Mouse (Mus musculus) bone marrow macrophage, adult 2 months (primary cell): ENCODE data around the gene H2-Oa. TPM values are rescaled to one million over a fixed set of nuclear protein-coding genes. Genes with fewer than 3 reads are reported as not detected.
"Not testable (repeated sequence)": the region's sequence is repeated elsewhere in the genome, so short reads cannot be mapped to it uniquely, and the experiment has no call there.

ENCODE experiments used
- H3K27ac ChIP-seq: 2 replicates; pipeline ENCODE4 v1.5.1; 2012; ENCODE audit warnings: low read depth, low read length; ENCODE audit not compliant: insufficient read depth
- H3K4me1 ChIP-seq: 2 replicates; pipeline ENCODE4 v1.6.1; 2012; ENCODE audit warnings: low read length; ENCODE audit not compliant: control insufficient read depth, insufficient read depth
- H3K4me3 ChIP-seq: 2 replicates; pipeline ENCODE4 v1.5.1; 2012; ENCODE audit warnings: mild to moderate bottlenecking, low read length, moderate library complexity; ENCODE audit not compliant: insufficient read depth
- CTCF ChIP-seq: IDR thresholded peaks from 2 replicates; pipeline ENCODE4 v1.5.1; 2012; ENCODE audit warnings: low read depth, mild to moderate bottlenecking, low read length, moderate library complexity
- POLR2A ChIP-seq: IDR thresholded peaks from 2 replicates; pipeline ENCODE4 v1.6.1; 2012; ENCODE audit warnings: mild to moderate bottlenecking, low read depth, low read length, borderline replicate concordance
- polyA plus RNA-seq: library from polyadenylated mRNA; stranded (reverse); fragments of >200 nt; gene quantifications from 2 replicates; pipeline ENCODE4 v1.2.4, GENCODE M21; 2012; ENCODE audit not compliant: missing spikeins, insufficient read depth, insufficient read length

The H2-Oa gene
- polyA plus RNA-seq, 1 experiment = not detected

GRCm38 (mm10) chr17:34139416-34139815 is 47.3 kb downstream of the H2-Oa start:
- Histone ChIP-seq H3K27ac (no peak overlapping the region), H3K4me1 (peaks cover 30% of the 10 kb centered on the region), H3K4me3 (no peak overlapping the region)
- TF ChIP-seq POLR2A (no peak), CTCF (no peak)

GRCm38 (mm10) chr17:34140240-34140639 is 48.1 kb downstream of the H2-Oa start:
- peaks cover 27% of the 10 kb centered on the region for H3K4me1 ChIP-seq
- H3K4me3 ChIP-seq = no peak overlapping the region
- TF ChIP-seq CTCF (no peak), POLR2A (no peak)
- H3K27ac ChIP-seq = no peak overlapping the region

- no peak for TF ChIP-seq POLR2A
- TF ChIP-seq CTCF = no peak
- Histone ChIP-seq H3K4me3 (no peak overlapping the region), H3K4me1 (peaks cover 25% of the 10 kb centered on the region), H3K27ac (no peak overlapping the region)
Measured at GRCm38 (mm10) chr17:34141448-34141847, 49.3 kb downstream of the H2-Oa start.

- peak overlapping the region; percentile 94 for H3K27ac ChIP-seq
- H3K4me3 ChIP-seq = peak overlapping the region; percentile 5; the same call in 1 of the 2 replicates
- TF ChIP-seq POLR2A = no peak
- TF ChIP-seq CTCF = no peak
- H3K4me1 ChIP-seq = peaks cover 25% of the 10 kb centered on the region
Measured at GRCm38 (mm10) chr17:34142456-34143010, 50.4 kb downstream of the H2-Oa start.

- peak within 1 kb of the TSS; percentile 94 for H3K27ac ChIP-seq
- peaks cover 25% of the 10 kb centered on the region for H3K4me1 ChIP-seq
- no peak for TF ChIP-seq POLR2A
- no peak for TF ChIP-seq CTCF
- H3K4me3 ChIP-seq = peak within 1 kb of the TSS; percentile 28; the same call in 1 of the 2 replicates
Measured at GRCm38 (mm10) chr17:34143033-34143432, 50.9 kb downstream of the H2-Oa start, which contains the start of gene H2-DMb2. TSS of gene H2-DMb2 (plus strand) at chr17:34143307.

GRCm38 (mm10) chr17:34143461-34143860 is 51.3 kb downstream of the H2-Oa start:
- H3K4me3 ChIP-seq = peak overlapping the region; percentile 28; the same call in 1 of the 2 replicates
- H3K27ac ChIP-seq = peak overlapping the region; percentile 94
- no peak for TF ChIP-seq CTCF
- no peak for TF ChIP-seq POLR2A

GRCm38 (mm10) chr17:34144221-34144620 is 52.1 kb downstream of the H2-Oa start:
- peaks cover 25% of the 10 kb centered on the region for H3K4me1 ChIP-seq
- not testable (repeated sequence) for H3K27ac ChIP-seq, H3K4me3 ChIP-seq

More at GRCm38 (mm10) chr17:34143461-34143860, 51.3 kb downstream of the H2-Oa start:
- peaks cover 25% of the 10 kb centered on the region for H3K4me1 ChIP-seq

Other genes starting within 250 kb of the H2-Oa start
- 4.4 TPM in 2 replicates for gene Cd320, start 249.2 kb upstream of the H2-Oa start, polyA plus RNA-seq
- gene Gm7029, start 218.5 kb upstream of the H2-Oa start, polyA plus RNA-seq = not detected in 2 replicates
- gene Kifc1, start 201.7 kb upstream of the H2-Oa start, polyA plus RNA-seq = 35.5 and 36.3 TPM in 2 replicates
- 3.5 and 6.4 TPM in 2 replicates for gene Platr17, start 187.2 kb upstream of the H2-Oa start, polyA plus RNA-seq
- gene Daxx, start 182.9 kb upstream of the H2-Oa start, polyA plus RNA-seq = 58.1 and 69.3 TPM in 2 replicates
- 389 and 454 TPM in 2 replicates for gene Tapbp, start 176.4 kb upstream of the H2-Oa start, polyA plus RNA-seq
- 21.8 and 24.0 TPM in 2 replicates for gene Zbtb22, start 176.4 kb upstream of the H2-Oa start, polyA plus RNA-seq
- 209 and 216 TPM in 2 replicates for gene Rgl2, start 162.8 kb upstream of the H2-Oa start, polyA plus RNA-seq
- 54.1 and 54.9 TPM in 2 replicates for gene Pfdn6, start 152.0 kb upstream of the H2-Oa start, polyA plus RNA-seq
- 10.1 and 10.2 TPM in 2 replicates for gene Wdr46, start 151.7 kb upstream of the H2-Oa start, polyA plus RNA-seq
- 8.3 and 8.7 TPM in 2 replicates for gene B3galt4, start 140.9 kb upstream of the H2-Oa start, polyA plus RNA-seq
- 41.3 and 49.7 TPM in 2 replicates for gene Vps52, start 136.5 kb upstream of the H2-Oa start, polyA plus RNA-seq
- 1,144 and 1,230 TPM in 2 replicates for gene Rps18, start 136.3 kb upstream of the H2-Oa start, polyA plus RNA-seq
- gene H2-K1, start 92.0 kb upstream of the H2-Oa start, polyA plus RNA-seq = 2,635 and 2,812 TPM in 2 replicates
- gene Ring1, start 67.7 kb upstream of the H2-Oa start, polyA plus RNA-seq = 22.8 and 22.9 TPM in 2 replicates
- gene H2-Ke6, start 64.3 kb upstream of the H2-Oa start, polyA plus RNA-seq = 64.2 and 78.0 TPM in 2 replicates
- gene Slc39a7, start 60.7 kb upstream of the H2-Oa start, polyA plus RNA-seq = 62.3 and 70.1 TPM in 2 replicates
- gene Rxrb, start 60.5 kb upstream of the H2-Oa start, polyA plus RNA-seq = 50.2 and 51.9 TPM in 2 replicates
- 0.51 and 0.61 TPM in 2 replicates for gene Col11a2, start 52.9 kb upstream of the H2-Oa start, polyA plus RNA-seq
- 206 and 214 TPM in 2 replicates for gene H2-DMa, start 27.2 kb downstream of the H2-Oa start, polyA plus RNA-seq
- 156 and 185 TPM in 2 replicates for gene Brd2, start 30.3 kb downstream of the H2-Oa start, polyA plus RNA-seq
- 3.0 and 4.9 TPM in 2 replicates for gene H2-DMb2, start 51.0 kb downstream of the H2-Oa start, polyA plus RNA-seq
- gene H2-DMb1, start 60.7 kb downstream of the H2-Oa start, polyA plus RNA-seq = 232 and 258 TPM in 2 replicates
- 56.2 and 60.8 TPM in 2 replicates for gene Tap1, start 95.2 kb downstream of the H2-Oa start, polyA plus RNA-seq
- gene Psmb9, start 95.4 kb downstream of the H2-Oa start, polyA plus RNA-seq = 134 TPM in 2 replicates
- gene Psmb8, start 105.4 kb downstream of the H2-Oa start, polyA plus RNA-seq = 201 and 204 TPM in 2 replicates
- 51.8 and 56.6 TPM in 2 replicates for gene Tap2, start 111.2 kb downstream of the H2-Oa start, polyA plus RNA-seq
- gene H2-Ob, start 146.6 kb downstream of the H2-Oa start, polyA plus RNA-seq = 1.9 and 2.0 TPM in 2 replicates
- gene H2-Ab1, start 165.3 kb downstream of the H2-Oa start, polyA plus RNA-seq = 1,609 and 1,701 TPM in 2 replicates
- gene H2-Aa, start 195.5 kb downstream of the H2-Oa start, polyA plus RNA-seq = 2,467 and 2,568 TPM in 2 replicates
- gene H2-Eb1, start 213.5 kb downstream of the H2-Oa start, polyA plus RNA-seq = 1,267 and 1,387 TPM in 2 replicates
- gene H2-Eb2, start 233.3 kb downstream of the H2-Oa start, polyA plus RNA-seq = 0.31 TPM in 1 of 2 replicates, not detected in the other